Mouse (Mus musculus) mouse embryonic stem cell (cell line): ENCODE data around the gene Exosc8.
"Not testable (repeated sequence)": the region's sequence is repeated elsewhere in the genome, so short reads cannot be mapped to it uniquely, and the experiment has no call there.

Experiments used
- in situ Hi-C, 2 experiments: fragments of 300-500 bp; cut with MboI; formaldehyde crosslinking; loops; 1 replicate in 1 of 2; 3 replicates in 1 of 2; pipeline ENCODE4 v1.14.3; 2019 to 2020; ENCODE audit warnings: low sequenced_read_pairs in 2 of 2, low pct_unique_long_range_greater_than_20kb in 1 of 2, mixed read lengths in 1 of 2; ENCODE audit not compliant: unreplicated experiment in 1 of 2

Gene Exosc8

DNA sequence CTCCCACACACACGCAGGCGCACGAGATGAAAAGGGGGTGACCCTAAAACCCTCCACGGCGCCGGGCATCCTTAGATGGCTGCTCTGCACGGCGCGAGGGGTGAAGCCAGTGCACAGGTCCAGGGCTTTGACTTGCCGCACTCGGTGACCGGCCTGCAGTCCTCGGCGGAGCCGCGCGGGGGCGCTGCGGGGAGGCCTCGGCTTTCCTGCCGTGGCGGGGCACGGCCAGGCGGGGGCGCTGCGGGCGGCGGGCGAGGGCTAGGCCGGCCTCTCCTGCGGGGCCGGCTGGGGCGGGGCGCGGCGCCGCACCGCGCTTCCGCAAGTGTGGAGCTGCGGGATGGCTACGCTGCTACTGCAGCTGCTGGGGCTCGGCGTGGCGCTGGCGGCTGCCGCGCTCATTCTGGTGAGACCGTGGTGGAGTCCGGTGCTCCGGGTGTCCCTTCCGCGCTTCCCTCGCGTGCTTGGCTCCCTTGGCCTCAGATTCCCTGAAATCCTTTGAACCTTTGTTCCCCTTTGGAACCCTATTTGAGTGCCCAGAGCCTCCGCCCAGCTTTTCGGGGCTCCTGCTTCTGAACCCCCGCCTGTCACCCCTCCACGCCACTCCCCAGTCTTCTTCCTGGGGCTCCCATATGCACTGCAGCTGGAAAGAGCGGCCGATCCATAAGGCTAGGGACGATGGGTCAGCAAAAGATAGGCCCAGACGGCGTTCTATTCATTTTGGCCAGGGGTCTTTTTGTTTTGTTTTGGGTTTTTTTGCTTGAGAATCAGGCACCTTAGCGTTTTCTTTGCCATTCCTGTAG is at the start of gene Exosc8, which contains the start of gene Alg5:
TSS of gene Exosc8 (minus strand) at position 147 of the 800 bp plus-strand sequence.
TSS of gene Alg5 (plus strand) at position 293 of the 800 bp plus-strand sequence.
- in situ Hi-C loops, result no loop called here

DNA sequence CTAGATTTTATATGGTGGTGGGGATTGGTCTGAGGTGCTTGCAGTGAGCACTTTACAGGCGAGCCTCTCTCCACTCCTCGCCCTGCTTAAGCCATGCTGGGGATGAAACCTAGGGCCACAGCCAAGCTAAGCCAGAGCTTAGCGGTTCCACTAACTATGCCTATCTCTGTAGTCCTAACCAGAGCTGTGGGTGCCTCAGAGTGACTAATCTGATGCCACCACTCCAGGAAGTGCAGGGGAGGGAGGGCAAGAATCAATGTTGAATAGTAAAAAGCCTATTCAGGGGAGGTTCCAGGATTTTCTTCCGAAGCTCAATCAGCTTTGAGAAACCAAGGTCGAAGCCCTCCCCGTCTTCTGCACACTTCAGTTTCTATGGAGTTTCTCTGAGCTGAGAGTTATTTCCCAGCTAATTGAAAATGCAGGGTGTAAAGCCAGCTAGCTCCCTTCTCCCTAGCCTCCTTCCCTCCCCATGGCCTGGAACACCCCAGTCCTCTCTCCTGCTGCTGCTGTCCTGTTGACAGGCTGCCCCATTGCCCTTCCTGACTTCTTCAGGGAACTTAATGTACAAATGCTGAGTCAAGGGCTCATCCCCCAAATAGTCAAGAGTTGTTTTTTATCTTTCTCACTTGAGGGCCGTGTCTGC is 40.9 kb upstream of the Exosc8 start:
- in situ Hi-C loops, result no loop called here

DNA sequence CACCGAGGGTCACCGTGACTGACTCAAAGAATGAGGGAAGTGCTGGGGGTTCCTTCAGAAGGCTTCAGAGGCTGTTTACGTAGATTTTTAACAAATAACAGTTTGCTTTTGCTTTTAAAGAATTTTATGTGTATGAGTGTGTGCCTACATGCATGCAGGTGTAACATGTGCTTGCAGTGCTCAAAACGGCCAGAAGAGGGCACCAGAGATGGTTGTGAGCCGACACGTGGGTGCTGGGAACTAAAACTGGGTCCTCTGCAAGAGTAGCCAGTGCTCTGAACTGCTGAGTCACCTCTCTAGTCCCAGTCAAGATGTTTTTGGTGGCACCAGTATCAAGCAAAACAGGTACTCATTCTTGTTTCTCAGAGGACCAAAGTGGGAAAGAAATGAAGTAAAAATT is 38.4 kb upstream of the Exosc8 start:
- in situ Hi-C loops, result no loop called here

DNA sequence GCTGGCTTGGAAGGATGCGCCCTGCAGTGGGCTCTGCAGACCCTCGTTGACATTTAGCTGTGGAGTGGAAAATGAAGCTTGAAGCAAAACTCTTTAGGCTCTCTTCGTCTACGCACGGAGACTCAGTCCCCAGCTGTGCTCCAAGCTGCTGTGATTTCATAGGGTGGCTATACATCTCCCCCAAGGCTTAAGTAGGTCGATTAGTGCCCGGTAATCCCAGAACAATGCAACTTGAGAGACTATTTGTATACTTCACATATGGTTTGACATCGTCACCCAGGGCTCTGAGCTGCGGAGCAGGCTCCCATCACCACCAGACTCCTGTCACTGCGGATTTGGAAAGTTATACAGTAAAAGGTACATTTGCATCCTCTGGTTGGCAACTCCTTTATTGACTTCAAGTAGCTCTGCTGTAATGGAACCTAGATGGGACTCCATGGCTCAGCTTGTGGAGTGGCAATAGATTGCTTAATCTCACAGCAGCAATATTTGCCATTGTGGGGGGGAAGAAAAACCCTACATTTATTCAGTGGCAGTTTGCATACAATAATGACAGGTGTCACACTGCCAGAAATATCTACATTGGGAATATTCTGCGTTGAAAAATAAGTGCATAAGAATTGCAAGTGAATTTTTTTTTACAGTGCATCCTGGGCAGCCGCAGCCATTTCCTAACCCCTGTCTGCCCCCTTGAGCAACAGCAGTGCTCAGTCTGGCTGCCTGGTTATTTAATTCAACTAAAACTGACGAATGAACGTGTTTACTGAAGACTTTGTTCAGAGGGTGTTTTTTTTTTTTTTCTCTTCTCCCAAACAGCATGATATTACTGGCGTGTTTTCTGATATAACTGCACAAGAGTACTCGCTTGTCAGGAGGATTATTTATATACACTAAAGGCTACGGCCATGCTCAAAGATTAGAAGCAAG is 34.4 kb upstream of the Exosc8 start:
- in situ Hi-C loops, result no loop called here

DNA sequence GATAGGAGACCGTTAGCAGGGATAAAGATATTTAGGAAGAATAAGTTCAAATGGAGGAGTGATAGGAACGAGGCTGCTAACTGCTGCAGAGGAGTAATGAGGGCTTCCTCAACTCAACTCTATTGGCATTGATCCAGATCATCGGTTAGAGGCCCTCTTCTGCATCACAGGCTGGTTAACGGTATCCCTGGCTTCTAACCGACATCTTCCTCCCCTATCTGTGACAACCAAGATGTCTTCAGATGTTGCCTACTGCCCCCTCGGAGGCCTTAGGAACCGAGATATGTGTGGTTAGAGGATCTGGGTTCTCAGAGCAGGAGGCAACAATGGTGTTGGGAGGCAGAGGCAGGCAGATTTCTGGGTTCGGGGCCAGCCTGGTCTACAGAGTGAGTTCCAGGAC is 33.4 kb upstream of the Exosc8 start:
- in situ Hi-C loops, result no loop called here

DNA sequence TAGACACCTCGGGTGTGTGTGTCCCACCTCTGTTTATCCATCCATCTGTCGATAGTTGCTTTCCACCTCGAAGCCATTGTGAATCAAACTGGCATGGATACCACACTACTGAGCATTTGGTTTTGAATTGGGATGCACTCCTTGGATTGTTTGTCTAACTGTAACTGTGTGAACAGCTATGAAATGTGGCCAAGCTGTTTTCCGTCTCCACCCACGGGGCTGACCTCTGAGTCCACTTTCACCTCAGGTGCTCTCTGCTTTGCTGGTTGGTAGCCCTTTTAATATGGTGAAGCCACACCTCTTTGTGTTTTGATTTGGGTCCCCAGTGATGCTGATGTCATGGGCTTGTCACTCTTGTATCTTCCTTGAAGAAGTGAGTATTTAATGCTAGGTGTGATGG is 31.6 kb upstream of the Exosc8 start:
- in situ Hi-C loops, result no loop called here

DNA sequence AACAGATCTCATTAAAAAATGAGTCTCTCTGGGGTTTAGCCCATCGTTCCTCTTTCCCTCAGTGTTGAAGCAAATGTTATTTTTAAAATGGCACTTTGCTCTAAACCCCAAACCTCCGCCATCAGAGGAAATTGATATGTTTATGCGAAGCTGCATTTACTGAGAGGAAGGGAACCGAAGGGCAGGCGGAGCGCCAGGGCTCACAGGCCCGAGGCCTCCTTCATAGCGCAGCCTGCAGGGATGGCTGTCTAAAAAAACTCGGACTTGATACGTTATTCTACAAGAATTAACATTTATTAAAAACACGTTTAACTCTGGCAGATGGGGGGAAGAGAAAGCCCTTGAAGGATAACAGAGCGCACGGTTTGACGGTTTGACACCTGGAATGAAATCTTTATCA is 30.8 kb upstream of the Exosc8 start:
- in situ Hi-C loops, result no loop called here

DNA sequence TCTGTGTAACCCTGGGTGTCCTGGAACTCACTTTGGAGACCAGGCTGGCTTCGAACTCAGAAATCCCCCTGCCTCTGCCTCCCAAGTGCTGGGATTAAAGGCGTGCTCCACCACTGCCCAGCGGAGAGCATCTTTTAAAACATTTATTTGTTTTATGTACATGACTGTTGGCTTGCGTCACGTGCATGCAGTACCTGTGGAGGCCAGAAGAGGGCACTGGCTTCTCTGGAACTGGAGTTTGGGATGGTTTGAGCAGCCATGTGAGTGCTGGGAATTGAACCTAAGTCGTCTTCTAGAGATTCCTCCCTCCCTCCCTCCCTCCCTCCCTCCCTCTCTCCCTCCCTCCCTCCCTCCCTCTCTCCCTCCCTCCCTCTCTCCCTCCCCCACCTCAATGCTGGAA is 30.3 kb upstream of the Exosc8 start:
- in situ Hi-C loops, result not testable (repeated sequence)

DNA sequence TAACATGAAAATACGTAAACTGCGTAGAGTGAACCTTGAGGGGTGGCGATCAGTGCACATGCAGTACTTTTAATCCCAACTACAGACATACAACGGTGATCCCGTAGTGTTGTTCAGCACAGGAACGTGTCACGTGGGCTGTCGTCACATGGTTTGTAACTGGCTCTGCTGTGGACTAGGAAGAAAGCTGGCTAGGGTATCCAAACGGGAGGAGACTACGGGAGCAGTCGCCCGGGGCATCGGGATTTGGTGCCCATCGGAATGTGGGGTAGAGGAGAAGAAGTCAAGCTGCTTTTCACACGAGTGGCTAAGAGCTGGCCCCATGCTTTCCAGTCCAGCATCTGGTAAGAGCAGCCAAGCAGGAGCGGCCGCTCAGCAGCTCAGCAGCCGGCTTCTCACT is 29.2 kb upstream of the Exosc8 start:
- in situ Hi-C loops, result no loop called here

DNA sequence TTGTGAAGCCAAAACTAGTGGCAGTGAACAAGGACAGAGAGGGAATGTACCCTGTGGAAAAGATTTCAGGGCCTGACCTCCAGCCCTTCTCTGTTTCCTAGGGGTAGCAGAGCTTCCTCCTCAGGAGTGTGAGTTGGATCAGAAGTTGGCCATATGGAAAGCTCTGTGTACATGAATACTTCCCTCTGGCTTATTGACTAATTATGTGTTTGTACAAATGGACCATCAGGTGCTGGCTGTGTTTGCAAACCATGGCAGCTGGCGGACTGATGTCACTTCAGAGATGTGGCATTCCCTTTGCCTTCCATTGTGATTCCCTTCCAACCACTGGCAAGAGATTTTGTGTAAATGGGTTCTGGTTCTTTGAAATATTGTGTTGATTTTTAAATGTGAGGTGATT is 26.1 kb upstream of the Exosc8 start:
- in situ Hi-C loops, result no loop called here

DNA sequence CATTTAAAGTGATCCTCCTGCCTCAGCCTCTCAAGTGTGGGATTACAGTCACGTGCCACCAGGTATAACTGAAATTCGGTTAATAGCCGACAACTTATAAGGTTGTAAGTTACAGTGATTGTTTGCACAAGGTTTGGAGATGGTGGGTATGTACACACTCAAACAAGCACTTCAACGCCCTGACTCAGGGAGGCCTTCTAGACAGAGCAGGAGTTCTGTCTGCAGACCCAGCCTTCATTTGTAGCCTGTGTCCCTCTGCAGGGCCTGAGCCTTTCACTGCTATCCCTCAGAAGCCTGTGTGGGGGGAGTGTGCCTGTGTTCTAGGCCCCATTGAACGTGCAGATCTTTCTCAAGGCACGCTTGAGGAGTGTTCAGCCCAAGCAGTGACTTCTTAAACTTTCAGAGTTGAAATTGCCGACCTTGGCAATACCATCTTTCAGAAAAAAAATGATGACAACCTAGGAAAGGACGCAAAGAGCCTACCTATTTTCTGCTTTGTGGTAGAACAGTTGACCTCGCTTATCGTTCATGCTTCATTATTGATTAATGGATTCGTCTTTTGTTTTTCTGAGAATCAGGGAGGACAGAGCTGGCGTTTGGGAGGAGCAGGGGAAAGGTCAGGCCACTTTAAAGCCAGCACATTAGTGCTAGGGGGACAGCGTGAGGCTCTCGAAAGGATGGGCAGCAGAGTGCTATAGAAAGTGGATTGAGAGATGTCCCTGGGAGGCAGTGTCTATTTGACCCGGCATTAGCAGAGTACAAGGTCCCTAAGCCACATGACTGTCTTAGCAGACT is 25.3 kb upstream of the Exosc8 start:
- in situ Hi-C loops, result no loop called here

DNA sequence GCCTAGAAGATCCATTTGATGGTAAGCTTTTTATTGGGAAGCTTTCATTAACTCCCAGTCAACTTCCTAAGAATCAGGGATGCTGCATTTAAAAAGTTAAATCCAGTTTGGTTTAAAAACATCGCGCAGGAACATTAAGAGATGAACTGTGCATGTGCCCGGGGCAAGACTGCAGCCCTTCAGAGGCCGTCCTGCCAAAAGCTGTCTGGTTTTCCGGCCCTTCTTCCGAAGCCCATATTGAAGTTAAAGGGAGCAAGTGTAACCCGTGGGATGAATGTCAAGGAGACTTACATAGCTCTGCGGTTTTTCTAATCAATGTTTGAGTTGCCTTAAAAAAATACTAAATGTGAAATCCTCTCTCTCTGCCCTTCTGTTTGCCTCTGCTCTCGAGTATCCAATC is 24.0 kb upstream of the Exosc8 start:
- in situ Hi-C loops, result no loop called here

DNA sequence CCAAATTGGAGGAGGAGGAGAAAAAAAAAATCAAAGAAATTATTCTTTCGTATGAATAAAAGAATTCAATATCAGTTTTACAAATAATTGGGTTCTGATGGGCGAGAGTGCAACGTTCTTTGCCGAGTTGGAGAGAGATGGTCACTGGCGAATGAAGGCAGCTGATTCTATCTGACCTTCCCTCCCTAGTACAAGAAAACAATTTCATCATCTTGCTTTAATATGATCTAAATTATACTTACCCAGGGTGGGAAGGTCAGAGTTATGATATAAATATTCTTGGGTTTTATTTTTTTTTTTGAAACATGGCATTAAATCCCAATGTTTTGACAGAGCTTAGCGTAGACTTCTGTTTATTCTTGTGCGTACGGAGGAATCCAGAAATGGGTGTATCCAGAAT is 22.3 kb upstream of the Exosc8 start:
- in situ Hi-C loops, result no loop called here

DNA sequence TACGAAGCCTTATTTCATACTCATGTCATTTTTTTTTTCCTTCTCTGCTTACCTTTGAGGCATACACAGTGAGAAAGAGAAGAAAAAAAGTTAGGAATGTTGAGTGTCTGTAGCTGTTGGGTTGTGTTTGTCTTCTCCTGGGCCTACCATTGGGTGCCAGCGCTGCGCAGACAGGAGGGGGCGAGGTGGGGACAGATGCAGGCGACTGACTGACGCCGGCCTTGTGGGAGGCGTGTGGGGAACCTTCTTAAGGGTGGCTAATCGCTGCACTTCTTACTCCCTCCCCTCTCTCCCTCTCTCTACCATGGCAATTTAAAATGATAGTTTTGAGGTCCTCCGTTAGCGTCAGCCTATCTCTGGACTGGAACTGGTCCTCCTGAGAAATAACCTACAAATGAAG is 20.9 kb upstream of the Exosc8 start:
- in situ Hi-C loops, result no loop called here

DNA sequence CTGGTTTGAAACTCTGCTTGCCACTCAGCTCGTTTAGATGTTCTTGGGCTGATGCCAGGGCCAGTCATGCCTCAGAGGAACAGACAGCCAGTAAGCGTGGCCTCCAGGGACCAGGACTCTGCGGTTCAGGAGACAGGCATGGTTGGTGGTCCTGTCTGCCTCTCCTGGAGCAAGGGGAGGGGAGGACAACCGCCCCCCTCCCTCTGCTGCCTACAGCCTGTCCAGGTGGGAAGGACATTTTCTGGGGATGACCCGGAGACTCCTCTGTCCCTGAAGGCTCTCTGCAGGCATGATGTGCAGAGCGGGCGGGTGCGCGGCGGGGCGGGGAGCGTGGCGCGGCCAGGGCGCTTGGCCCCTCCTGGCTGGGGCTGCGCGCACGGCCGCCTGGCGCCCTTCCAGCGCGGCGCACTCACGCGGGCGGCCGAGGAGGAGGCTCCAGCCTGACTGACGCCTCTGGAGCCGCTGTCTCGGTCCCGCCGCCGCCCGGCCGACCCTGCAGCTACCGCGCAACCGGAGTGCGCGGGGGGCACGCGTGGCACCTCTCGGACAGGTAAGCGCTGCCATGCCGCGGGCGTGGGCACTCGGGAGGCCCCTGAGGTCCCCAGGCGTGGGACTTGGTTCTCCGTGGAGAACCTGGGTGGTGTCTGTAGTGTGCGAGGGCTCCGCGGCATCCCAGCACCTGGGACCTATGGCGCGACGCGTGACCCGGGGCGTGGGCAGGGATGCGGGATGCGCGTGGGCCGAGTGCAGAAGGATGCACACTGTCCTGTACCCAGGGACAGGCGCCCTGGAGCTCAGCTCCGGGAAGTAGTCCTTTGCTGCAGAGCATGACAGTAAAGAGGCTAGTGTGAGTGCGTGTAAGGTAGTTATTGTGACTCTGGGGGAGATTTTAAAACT is 20.2 kb upstream of the Exosc8 start, which contains the start of gene Smad9:
TSS of gene Smad9 (plus strand) at position 438 of the 897 bp plus-strand sequence.
- in situ Hi-C loops, result no loop called here

DNA sequence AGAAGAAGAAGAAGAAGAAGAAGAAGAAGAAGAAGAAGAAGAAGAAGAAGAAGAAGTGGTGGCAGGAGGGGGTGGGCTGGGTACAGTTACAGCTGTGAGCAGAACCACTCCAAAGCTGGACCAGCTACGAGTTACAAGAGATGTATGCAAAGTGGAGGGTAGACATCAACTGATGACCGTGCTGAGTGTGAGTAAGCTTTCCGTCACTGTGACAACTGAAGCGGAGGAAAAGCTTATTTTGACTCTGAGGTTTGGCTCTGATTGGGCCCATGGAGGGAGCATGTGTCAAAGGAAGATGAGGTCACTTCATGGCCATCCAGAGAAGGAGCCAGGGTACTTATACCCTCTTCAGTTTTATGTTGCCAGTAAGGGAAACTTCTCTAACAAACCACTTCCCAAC is 18.2 kb upstream of the Exosc8 start:
- in situ Hi-C loops, result no loop called here

DNA sequence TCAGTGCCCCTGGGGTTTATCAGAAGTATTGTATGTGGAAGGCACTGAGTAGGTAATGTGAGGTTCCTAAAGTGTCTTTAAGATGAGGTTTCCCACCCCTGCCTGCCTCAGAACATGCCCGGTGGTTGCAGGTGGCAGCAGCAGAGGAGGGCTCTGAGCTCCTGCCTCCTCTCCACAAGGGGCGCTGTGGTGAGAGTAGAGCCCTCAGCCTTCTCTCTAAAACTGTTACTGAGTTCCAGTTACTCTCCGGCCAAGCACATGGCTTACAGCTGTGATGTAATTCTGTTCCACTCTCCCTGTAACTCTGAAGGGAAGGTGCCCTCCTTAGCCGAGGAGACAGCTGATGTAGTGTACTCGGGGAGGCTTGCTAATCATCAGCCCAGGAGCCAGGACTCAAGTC is 10.6 kb upstream of the Exosc8 start:
- in situ Hi-C loops, result no loop called here
